Comparison of ENCODE assay signal across 8 mouse cellular contexts in genomic region chr13:118403544-118403943, GRCm38 (mm10). TPM values are rescaled to one million over a fixed set of nuclear protein-coding genes. Genes with fewer than 3 reads are reported as not detected.
A peak's percentile ranks its signal among the peaks of the same experiment; 100 is the strongest.
DNase-seq lines count a peak whose midpoint lies in the region; ATAC-seq and TF ChIP-seq lines count a peak whose summit lies in the region.

No protein-coding gene starts in this region.

- TF ChIP-seq CTCF in liver, postnatal 0 days (IDR thresholded peaks at IDR 0.05; ENCODE audit: low read depth) = peak; percentile 54

- no peak for TF ChIP-seq EP300 in liver, postnatal 0 days (IDR thresholded peaks at IDR 0.05; ENCODE audit: low read depth)

- no peak for ATAC-seq in CD4-positive, CD25-positive, alpha-beta regulatory T cell, adult 4 months
- ATAC-seq in liver, postnatal 0 days = no peak
- no peak for ATAC-seq in embryonic facial prominence, embryonic 14.5 days (ENCODE audit: low read depth)
- no peak for ATAC-seq in heart, embryonic 12.5 days (ENCODE audit: insufficient number of reproducible peaks, low FRiP score)

- no peak overlapping the region for H3K9ac ChIP-seq in liver, postnatal 0 days (replicated peaks)
- H3K9ac ChIP-seq in embryonic facial prominence, embryonic 14.5 days (ENCODE audit: low read depth, low read length) = no peak overlapping the region
- no peak overlapping the region for H3K9ac ChIP-seq in heart, embryonic 12.5 days

- H3K27ac ChIP-seq in liver, postnatal 0 days (ENCODE audit: low read depth) = no peak overlapping the region
- H3K27ac ChIP-seq in embryonic facial prominence, embryonic 14.5 days (replicated peaks; ENCODE audit: low read depth, low read length) = no peak overlapping the region
- no peak overlapping the region for H3K27ac ChIP-seq in heart, embryonic 12.5 days (ENCODE audit: poor library complexity, severe bottlenecking)

- no peaks in the 10 kb centered on the region for H3K4me1 ChIP-seq in liver, postnatal 0 days (ENCODE audit: insufficient read depth)
- H3K4me1 ChIP-seq in embryonic facial prominence, embryonic 14.5 days (ENCODE audit: control insufficient read depth, insufficient read depth, low read length) = no peaks in the 10 kb centered on the region
- H3K4me1 ChIP-seq in heart, embryonic 12.5 days (replicated peaks) = no peaks in the 10 kb centered on the region

- H3K9me3 ChIP-seq in liver, postnatal 0 days (ENCODE audit: low read length) = no peaks in the 10 kb centered on the region
- no peaks in the 10 kb centered on the region for H3K9me3 ChIP-seq in embryonic facial prominence, embryonic 14.5 days (ENCODE audit: control insufficient read depth, low read length)
- H3K9me3 ChIP-seq in heart, embryonic 12.5 days (replicated peaks) = no peaks in the 10 kb centered on the region

- H3K4me3 ChIP-seq in liver, postnatal 0 days (ENCODE audit: low read depth, low read length) = no peak overlapping the region
- no peak overlapping the region for H3K4me3 ChIP-seq in embryonic facial prominence, embryonic 14.5 days (ENCODE audit: low read depth, low read length)
- H3K4me3 ChIP-seq in heart, embryonic 12.5 days = no peak overlapping the region

- no peak overlapping the region for H3K4me2 ChIP-seq in liver, postnatal 0 days (ENCODE audit: low read depth, low read length)
- H3K4me2 ChIP-seq in embryonic facial prominence, embryonic 14.5 days (ENCODE audit: low read depth, low read length) = no peak overlapping the region
- H3K4me2 ChIP-seq in heart, embryonic 12.5 days = no peak overlapping the region

- H3K27me3 ChIP-seq in liver, postnatal 0 days (ENCODE audit: insufficient read depth, low read length) = no peaks in the 10 kb centered on the region
- 0 out of 2 replicates have a peak, but pooled peaks cover 2% of the 10 kb centered on the region for H3K27me3 ChIP-seq in embryonic facial prominence, embryonic 14.5 days (replicated peaks; ENCODE audit: control insufficient read depth, insufficient read depth, low read length)
- no peaks in the 10 kb centered on the region for H3K27me3 ChIP-seq in heart, embryonic 12.5 days (replicated peaks)

- no peaks in the 10 kb centered on the region for H3K36me3 ChIP-seq in liver, postnatal 0 days (replicated peaks; ENCODE audit: insufficient read depth, low read length)
- H3K36me3 ChIP-seq in embryonic facial prominence, embryonic 14.5 days (ENCODE audit: control insufficient read depth, insufficient read depth, low read length) = no peaks in the 10 kb centered on the region
- H3K36me3 ChIP-seq in heart, embryonic 12.5 days = no peaks in the 10 kb centered on the region

- peak; percentile 39 for DNase-seq in CD4-positive, CD25-positive, alpha-beta regulatory T cell, adult 2 months (ENCODE audit: low read depth, low spot score)
- no peak for DNase-seq in liver, postnatal 0 days
- no peak for DNase-seq in liver
- peak; percentile 91 for DNase-seq in embryonic facial prominence, embryonic 14.5 days (ENCODE audit: low spot score)
- peak; percentile 77 for DNase-seq in retina, postnatal 1 day
- DNase-seq in right cerebral cortex, postnatal 36 days (ENCODE audit: low spot score in 2 of 2) = no peak

RNA-seq across cellular contexts. Expression of gene Mrps30, which starts 16.5 kb away (rescaled TPM):
- 1 to 10 TPM; 1.1 to 1.8 TPM for polyA plus RNA-seq in CD4-positive, CD25-positive, alpha-beta regulatory T cell, adult 4 months (2017; shearing (Covaris generic))
- polyA plus RNA-seq in liver, postnatal 0 days (2015; fragmentation: Nextera tagmentation; extraction: Ambion mirVana) = 16.9 and 18.4 TPM in 2 replicates
- 28.5 and 30.2 TPM in 2 replicates for polyA plus RNA-seq in embryonic facial prominence, embryonic 14.5 days (2014; fragmentation: Nextera tagmentation; extraction: Ambion mirVana)
- polyA plus RNA-seq in heart, embryonic 12.5 days (2016; fragmentation: Nextera tagmentation; extraction: Ambion mirVana) = 34.8 and 37.5 TPM in 2 replicates

RNA-seq across cellular contexts. Expression of gene B430218F22Rik, which starts 17.1 kb away (rescaled TPM):
- under 1 TPM in 1 of 2 experiments, not detected in 1; 0.67 TPM for polyA plus RNA-seq in CD4-positive, CD25-positive, alpha-beta regulatory T cell, adult 4 months (2017; shearing (Covaris generic))
- polyA plus RNA-seq in liver, postnatal 0 days (2015; fragmentation: Nextera tagmentation; extraction: Ambion mirVana) = 0.65 and 1.0 TPM in 2 replicates
- polyA plus RNA-seq in embryonic facial prominence, embryonic 14.5 days (2014; fragmentation: Nextera tagmentation; extraction: Ambion mirVana) = 0.52 and 1.0 TPM in 2 replicates
- 0.42 and 1.4 TPM in 2 replicates for polyA plus RNA-seq in heart, embryonic 12.5 days (2016; fragmentation: Nextera tagmentation; extraction: Ambion mirVana)

Comparison
In these comparisons a context has a peak if more than half of its experiments do, and no peak if none do; other contexts are left out.
1. DNase-seq: peak in CD4-positive, CD25-positive, alpha-beta regulatory T cell, adult 2 months (single experiment), embryonic facial prominence, embryonic 14.5 days (single experiment) and retina, postnatal 1 day (single experiment); none in liver, postnatal 0 days (single experiment), liver (single experiment) and right cerebral cortex, postnatal 36 days (0 of 2).